Mouse (Mus musculus) cerebellum, adult 9-10 months (tissue): ENCODE measurements around the gene Ceacam19.

ENCODE experiments used
- DNase-seq: peaks from one replicate; pipeline ENCODE4 v3.0.0; 2022

Gene Ceacam19

DNA sequence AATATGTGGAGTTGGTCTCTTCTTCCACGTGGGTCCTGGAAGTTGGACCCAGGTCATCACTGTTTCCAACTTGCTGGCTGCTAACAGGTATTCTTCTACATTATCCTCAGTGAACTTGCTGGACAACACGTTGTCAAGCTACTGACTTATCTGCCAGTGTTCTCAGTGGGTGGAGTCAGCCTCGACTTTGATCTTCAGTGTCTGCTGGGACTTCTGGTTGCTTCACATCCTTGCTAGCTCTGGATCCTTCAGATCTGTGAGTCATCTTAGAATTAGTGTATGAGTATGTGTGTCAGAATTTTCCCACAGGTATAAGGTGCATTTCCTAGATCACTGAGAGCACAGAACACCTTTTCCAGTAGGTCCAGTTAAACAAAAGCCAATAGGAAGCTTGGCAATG lies 50.9 kb downstream of the Ceacam19 start:
- DNase-seq: no peak

DNA sequence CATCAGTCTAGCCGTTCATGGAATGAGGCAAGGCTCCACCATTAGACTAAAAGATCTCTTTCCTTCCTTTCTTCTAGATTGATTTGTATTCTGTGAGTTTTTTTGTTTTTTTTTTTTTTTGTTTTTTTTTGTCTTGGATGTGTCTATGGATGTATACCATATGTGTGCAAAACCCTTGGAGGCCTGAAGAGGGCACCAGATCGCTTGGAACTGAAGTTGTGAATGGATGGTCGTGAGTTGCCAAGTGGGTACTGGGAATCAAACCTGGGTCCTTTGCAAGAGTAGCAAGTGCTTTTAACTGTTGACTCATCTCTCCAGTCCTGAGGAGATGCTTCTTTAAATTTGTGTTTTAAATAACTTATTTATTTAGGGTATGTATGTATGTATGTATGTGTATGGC lies 53.7 kb downstream of the Ceacam19 start:
- DNase-seq: no peak

DNA sequence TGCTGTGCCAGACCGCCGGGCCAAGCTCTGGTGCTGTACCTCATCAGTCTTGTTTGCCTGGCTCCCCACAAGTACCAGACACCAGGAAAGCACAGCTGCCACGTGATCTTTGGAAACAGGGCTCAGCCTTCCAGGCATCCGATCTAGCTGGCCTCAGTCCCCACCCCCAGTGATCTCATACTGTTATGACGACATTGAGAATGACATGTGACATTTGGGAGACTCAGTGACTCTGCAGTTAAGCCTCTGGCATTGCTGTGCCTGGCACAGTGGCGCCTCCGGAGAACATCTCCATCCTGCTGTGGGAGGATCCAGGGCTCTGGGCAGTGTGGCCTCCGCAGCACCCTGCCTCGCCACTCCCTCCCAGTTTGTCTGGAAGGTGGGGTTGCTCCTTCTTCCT lies 55.9 kb downstream of the Ceacam19 start:
- DNase-seq: no peak

DNA sequence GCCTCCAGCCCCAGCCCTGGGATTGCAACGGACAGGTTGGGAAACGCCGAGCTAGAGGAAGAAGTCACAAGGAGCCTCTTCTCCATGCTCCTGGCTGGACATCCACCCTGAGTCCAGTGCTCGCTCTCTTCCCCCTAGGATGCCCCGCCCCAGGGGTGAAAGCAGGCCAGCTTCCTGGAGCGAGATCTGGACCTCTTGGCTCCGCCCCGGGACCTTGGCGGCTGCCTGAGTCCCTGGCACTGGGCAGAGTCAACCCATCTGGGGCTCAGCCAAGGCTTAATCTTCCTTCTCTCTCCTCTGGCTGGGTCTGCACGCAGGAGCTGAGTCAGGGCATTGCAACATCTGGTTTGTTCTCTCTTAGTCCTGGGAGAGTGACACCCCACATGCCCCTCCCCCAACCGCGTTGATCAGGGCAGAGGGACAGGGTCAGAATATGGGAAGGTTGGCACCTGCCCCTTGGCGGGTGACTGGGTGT lies 57.0 kb downstream of the Ceacam19 start:
- DNase-seq: peak; percentile 10

GRCm38 (mm10) chr7:19829694-19830093 lies 58.1 kb downstream of the Ceacam19 start:
- DNase-seq: no peak

- DNase-seq: no peak
Observed at GRCm38 (mm10) chr7:19826756-19827155, 61.0 kb downstream of the Ceacam19 start.
